Mouse (Mus musculus) lung, adult 2 months (tissue): ENCODE data around the gene Stx11. TPM values are rescaled to one million over a fixed set of nuclear protein-coding genes. Genes with fewer than 3 reads are reported as not detected.

Experiments used
- DNase-seq: peaks from one replicate; pipeline ENCODE4 v3.0.0; 2022
- H3K4me1 ChIP-seq: fragments of 200-500 bp; 2 replicates; pipeline ENCODE4 v1.6.1; 2011; ENCODE audit warnings: low read length; ENCODE audit not compliant: control insufficient read depth, insufficient read depth
- H3K4me3 ChIP-seq: fragments of 200-500 bp; replicated peaks from 2 replicates; pipeline ENCODE3; 2011; ENCODE audit warnings: low read depth, mild to moderate bottlenecking, control low read depth, low read length; ENCODE audit errors: extremely low read depth
- CTCF ChIP-seq: fragments of 200-500 bp; IDR thresholded peaks from 2 replicates; pipeline ENCODE4 v1.5.1; 2011; ENCODE audit warnings: mild to moderate bottlenecking, low read length, control low read depth; ENCODE audit not compliant: insufficient read depth
- POLR2A ChIP-seq: fragments of 200-500 bp; IDR thresholded peaks from 2 replicates; pipeline ENCODE4 v1.6.1; 2011; ENCODE audit warnings: low read depth, mild to moderate bottlenecking, control low read depth, low read length, borderline replicate concordance; ENCODE audit errors: extremely low read depth
- WGBS: fragments of 180-500 bp; shearing (Covaris S2); methylation state at CpG from one replicate; pipeline ENCODE4 v1.1.7; 2018; 5-methylcytosine and 5-hydroxymethylcytosine counted together
- polyA plus RNA-seq: library from polyadenylated mRNA; depleted of rRNA; stranded (reverse); fragments of >200 nt; gene quantifications from 2 replicates; pipeline ENCODE4 v1.2.3, GENCODE M21; 2012

The Stx11 gene
- polyA plus RNA-seq, 1 experiment: 17.1 TPM

- TF ChIP-seq CTCF (no peak), POLR2A (no peak)
- no peak overlapping the region for H3K4me3 ChIP-seq
- no peak for DNase-seq
- 84% methylated on average over 5 of the region's 5 CpGs for WGBS
- H3K4me1 ChIP-seq: no peaks in the 10 kb centered on the region
These were observed 28.5 kb downstream of the Stx11 start for GRCm38 (mm10) chr10:12935575-12935974.

GRCm38 (mm10) chr10:12931492-12932400, 32.4 kb downstream of the Stx11 start:
- DNase-seq: no peak
- 60% methylated on average over 10 of the region's 10 CpGs for WGBS
- no peak overlapping the region for H3K4me3 ChIP-seq
- no peak for TF ChIP-seq CTCF
- TF ChIP-seq POLR2A: no peak
- H3K4me1 ChIP-seq: peaks cover 3% of the 10 kb centered on the region; the same call in 1 of the 2 replicates

GRCm38 (mm10) chr10:12930351-12930905, 33.7 kb downstream of the Stx11 start:
- Histone ChIP-seq H3K4me1 (peaks cover 3% of the 10 kb centered on the region; the same call in 1 of the 2 replicates), H3K4me3 (no peak overlapping the region)
- 57% methylated on average over 6 of the region's 6 CpGs for WGBS
- no peak for DNase-seq
- TF ChIP-seq POLR2A (no peak), CTCF (no peak)

- H3K4me3 ChIP-seq: no peak overlapping the region
- DNase-seq: no peak
- TF ChIP-seq CTCF (no peak), POLR2A (no peak)
- H3K4me1 ChIP-seq: peaks cover 3% of the 10 kb centered on the region; the same call in 1 of the 2 replicates
- WGBS: 33% methylated on average over 6 of the region's 6 CpGs
These were observed 34.3 kb downstream of the Stx11 start for GRCm38 (mm10) chr10:12929857-12930174.

- Histone ChIP-seq H3K4me1 (peaks cover 3% of the 10 kb centered on the region; the same call in 1 of the 2 replicates), H3K4me3 (no peak overlapping the region)
- TF ChIP-seq CTCF (no peak), POLR2A (no peak)
- WGBS: 65% methylated on average over 7 of the region's 7 CpGs
- no peak for DNase-seq
These were observed 34.8 kb downstream of the Stx11 start for GRCm38 (mm10) chr10:12929149-12929856.

- Histone ChIP-seq H3K4me1 (peaks cover 3% of the 10 kb centered on the region; the same call in 1 of the 2 replicates), H3K4me3 (no peak overlapping the region)
- TF ChIP-seq CTCF: no peak
- TF ChIP-seq POLR2A: no peak
- 81% methylated on average over 6 of the region's 6 CpGs for WGBS
- DNase-seq: no peak
These were observed 35.9 kb downstream of the Stx11 start for GRCm38 (mm10) chr10:12928193-12928592.

GRCm38 (mm10) chr10:12922574-12923353, 41.3 kb downstream of the Stx11 start:
- WGBS: under 1% methylated on average over 55 of the region's 55 CpGs
- peak; percentile 94 for DNase-seq
- H3K4me3 ChIP-seq: peak overlapping the region; percentile 79

GRCm38 (mm10) chr10:12922077-12922573, 42.0 kb downstream of the Stx11 start:
- no peak for TF ChIP-seq CTCF
- no peak for TF ChIP-seq POLR2A
- H3K4me1 ChIP-seq: no peaks in the 10 kb centered on the region; the same call in 1 of the 2 replicates
- WGBS: 3% methylated on average over 13 of the region's 13 CpGs

More at GRCm38 (mm10) chr10:12922574-12923353, 41.3 kb downstream of the Stx11 start:
- TF ChIP-seq CTCF (peak; percentile 49), POLR2A (no peak)
- no peaks in the 10 kb centered on the region; the same call in 1 of the 2 replicates for H3K4me1 ChIP-seq

More at GRCm38 (mm10) chr10:12922077-12922573, 42.0 kb downstream of the Stx11 start:
- DNase-seq: no peak
- peak overlapping the region; percentile 79 for H3K4me3 ChIP-seq
